Mouse (Mus musculus): ENCODE results near the gene Ift172.

- TF ChIP-seq CTCF (IDR thresholded peaks at IDR 0.05; ENCODE audit: extremely low read depth, insufficient read depth, insufficient read length, insufficient replicate concordance) (no peak), POLR2A (IDR thresholded peaks at IDR 0.05; ENCODE audit: low read depth, low read length) (no peak)
Measured at GRCm38 (mm10) chr5:31279245-31279988, 11.5 kb downstream of the Ift172 start.

Data from spleen, adult 2 months (tissue).